ENCODE assay signal across 10 mouse cellular contexts in the genomic region with DNA sequence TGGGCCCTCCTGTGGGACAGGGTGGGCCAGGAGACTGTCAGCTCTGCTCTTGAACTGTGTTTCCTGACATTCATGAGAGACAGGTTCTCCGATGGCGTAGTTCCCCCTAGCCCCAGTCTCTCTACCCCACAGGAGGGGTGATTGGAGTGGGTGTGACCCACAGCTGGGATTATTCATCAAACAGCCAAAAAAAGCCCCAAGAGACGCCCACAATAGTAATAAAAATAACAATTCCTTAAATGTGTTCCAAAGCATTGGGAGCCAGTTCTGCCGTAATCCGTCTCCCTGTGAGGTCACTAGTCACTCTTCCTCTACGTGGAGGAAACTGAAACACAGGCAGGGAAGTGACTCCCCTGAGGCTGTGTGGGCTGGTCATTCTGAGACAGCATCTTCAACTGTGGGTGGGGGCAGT. TPM values are rescaled to one million over a fixed set of nuclear protein-coding genes. Genes with fewer than 3 reads are reported as not detected.
A peak's percentile ranks its signal among the peaks of the same experiment; 100 is the strongest.
DNase-seq lines count a peak whose midpoint lies in the region; ATAC-seq and TF ChIP-seq lines count a peak whose summit lies in the region.
"Had no signal": no experiment of that assay in that cellular context is flagged by ENCODE, and none has a peak within 500 bp of the region (broad histone marks: within the 10 kb centered on the region; RNA-seq: fewer than 3 reads in every experiment).

No protein-coding gene starts in this region.

- H3K27me3 ChIP-seq in kidney, embryonic 16.5 days (ENCODE audit: insufficient read depth, low read length) = no peaks in the 10 kb centered on the region
- H3K27me3 ChIP-seq in stomach, postnatal 0 days (ENCODE audit: control insufficient read depth, insufficient read depth, low read length) = no peaks in the 10 kb centered on the region
- H3K27me3 ChIP-seq: embryonic facial prominence, embryonic 12.5 days had no signal

- TF ChIP-seq CTCF in stomach, postnatal 0 days (IDR thresholded peaks at IDR 0.05; ENCODE audit: low read depth) = no peak

- DNase-seq in frontal cortex, adult 2 months (ENCODE audit: extremely low spot score in 1 of 2, low spot score in 1 of 2) = peak; percentile 22 to 41
- no peak for DNase-seq in frontal cortex, postnatal 10 days (ENCODE audit: low spot score in 2 of 2)
- peak; percentile 10 for DNase-seq in right cerebral cortex, postnatal 25 days
- no peak for DNase-seq in right cerebral cortex, postnatal 4 days
- no peak for DNase-seq in stomach, postnatal 0 days (ENCODE audit: low spot score)
- no peak for DNase-seq in cerebellum, adult 11-12 months
- DNase-seq in spleen, adult 18-20 months = no peak

- H3K4me3 ChIP-seq in kidney, embryonic 16.5 days (ENCODE audit: low read length) = no peak overlapping the region
- H3K4me3 ChIP-seq in stomach, postnatal 0 days (ENCODE audit: low read depth, low read length) = no peak overlapping the region
- H3K4me3 ChIP-seq: embryonic facial prominence, embryonic 12.5 days had no signal

- H3K4me1 ChIP-seq in kidney, embryonic 16.5 days (ENCODE audit: insufficient read depth, low read length) = peaks cover 13% of the 10 kb centered on the region
- no peaks in the 10 kb centered on the region; the same call in 1 of the 2 replicates for H3K4me1 ChIP-seq in stomach, postnatal 0 days (replicated peaks; ENCODE audit: control insufficient read depth, insufficient read depth)

- 42% methylated on average over 6 of the region's 6 CpGs for WGBS in kidney, embryonic 16.5 days
- 39% methylated on average over 6 of the region's 6 CpGs for WGBS in stomach, postnatal 0 days

- no peak overlapping the region for H3K4me2 ChIP-seq in kidney, embryonic 16.5 days (replicated peaks; ENCODE audit: low read depth, low read length)
- no peak overlapping the region for H3K4me2 ChIP-seq in stomach, postnatal 0 days (replicated peaks; ENCODE audit: low read depth)
- H3K4me2 ChIP-seq: embryonic facial prominence, embryonic 12.5 days had no signal

- no peak overlapping the region for H3K9ac ChIP-seq in kidney, embryonic 16.5 days (replicated peaks; ENCODE audit: low read length)
- H3K9ac ChIP-seq in stomach, postnatal 0 days (ENCODE audit: low read length) = no peak overlapping the region
- H3K9ac ChIP-seq: embryonic facial prominence, embryonic 12.5 days had no signal

- ATAC-seq in kidney, embryonic 16.5 days (ENCODE audit: low FRiP score, low TSS enrichment) = peak; percentile 50; the same call in 1 of the 2 replicates
- ATAC-seq in stomach, postnatal 0 days (ENCODE audit: low FRiP score, low TSS enrichment) = no peak
- ATAC-seq: intestine, postnatal 0 days had no signal

- no peak overlapping the region for H3K27ac ChIP-seq in kidney, embryonic 16.5 days (ENCODE audit: low read length)
- no peak overlapping the region for H3K27ac ChIP-seq in stomach, postnatal 0 days (replicated peaks)
- H3K27ac ChIP-seq: embryonic facial prominence, embryonic 12.5 days had no signal

- TF ChIP-seq EP300 in stomach, postnatal 0 days (optimal IDR thresholded peaks at IDR 0.05) = no peak

- H3K36me3 ChIP-seq in kidney, embryonic 16.5 days (ENCODE audit: insufficient read depth, low read length) = no peaks in the 10 kb centered on the region
- H3K36me3 ChIP-seq in stomach, postnatal 0 days (ENCODE audit: control insufficient read depth, insufficient read depth, low read length) = no peaks in the 10 kb centered on the region
- H3K36me3 ChIP-seq: embryonic facial prominence, embryonic 12.5 days had no signal

- H3K9me3 ChIP-seq in kidney, embryonic 16.5 days (ENCODE audit: low read length) = no peaks in the 10 kb centered on the region
- H3K9me3 ChIP-seq in stomach, postnatal 0 days (ENCODE audit: control insufficient read depth, low read length) = no peaks in the 10 kb centered on the region
- H3K9me3 ChIP-seq: embryonic facial prominence, embryonic 12.5 days had no signal

RNA-seq across cellular contexts. Expression of gene Lrrc32, which starts 53.7 kb away (rescaled TPM):
- polyA plus RNA-seq in frontal cortex, adult 2 months (2012; rRNA removed) = 4.0 and 4.1 TPM in 2 replicates
- polyA plus RNA-seq in kidney, embryonic 16.5 days (2015; fragmentation: Nextera tagmentation; extraction: Ambion mirVana) = 15.3 and 17.9 TPM in 2 replicates
- 3.6 and 6.0 TPM in 2 replicates for polyA plus RNA-seq in stomach, postnatal 0 days (2015; fragmentation: Nextera tagmentation; extraction: Ambion mirVana)

Comparison
In these comparisons a context has a peak if more than half of its experiments do, and no peak if none do; other contexts are left out.
1. DNase-seq: peak in frontal cortex, adult 2 months (2 of 2) and right cerebral cortex, postnatal 25 days (single experiment); none in frontal cortex, postnatal 10 days (0 of 2), right cerebral cortex, postnatal 4 days (single experiment), stomach, postnatal 0 days (single experiment), cerebellum, adult 11-12 months (single experiment) and spleen, adult 18-20 months (0 of 2).